Mouse (Mus musculus): ENCODE measurements around the gene Gm7073.

DNA sequence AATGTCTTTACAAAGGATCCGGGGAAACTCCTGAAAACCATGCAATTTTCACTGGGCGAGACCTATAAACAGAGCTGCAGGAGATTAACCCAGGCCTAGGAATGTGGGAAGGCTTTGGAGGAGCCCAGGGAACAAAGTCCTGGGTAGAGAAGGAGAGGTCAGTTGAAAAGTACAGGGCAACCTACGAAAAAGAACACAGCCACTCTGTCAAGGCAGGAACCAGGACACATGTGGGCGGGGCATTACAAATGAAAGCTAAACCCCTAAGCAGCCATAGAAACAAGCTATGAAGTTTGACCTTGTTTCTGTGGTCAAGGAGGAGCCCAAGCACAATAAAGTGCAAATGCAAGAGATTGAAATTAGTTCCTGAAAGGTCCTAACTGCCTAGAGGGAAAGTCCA is 133.4 kb downstream of the Gm7073 start:
- TF ChIP-seq CTCF (IDR thresholded peaks at IDR 0.05; ENCODE audit: borderline replicate concordance, control insufficient read depth, extremely low read depth, insufficient read depth, low read length, poor library complexity): no peak
- TF ChIP-seq POLR2A (IDR thresholded peaks at IDR 0.05; ENCODE audit: control insufficient read depth, extremely low read depth, insufficient read depth, low read length, poor library complexity): no peak
